Mouse (Mus musculus) hindbrain, embryonic 14.5 days (tissue): ENCODE measurements at regions not wholly inside any gene's neighbourhood (a gene's known extent, or its start where the extent isn't known, plus 50 kb on each side); places are given as distances from the start of the nearest gene placed in this dataset.

ENCODE experiments used
- ATAC-seq: fragments of 200-750 bp; cut with Nextera tagmentation; 2 replicates; pipeline ENCODE4 v1.8.0; 2017; ENCODE audit warnings: moderate number of reproducible peaks, mild to moderate bottlenecking, moderate TSS enrichment, moderate library complexity; ENCODE audit not compliant: low FRiP score
- DNase-seq: peaks from one replicate; pipeline ENCODE4 v3.0.0-alpha.2; 2015; ENCODE audit warnings: low spot score
- H3K27ac ChIP-seq: fragments of 300-500 bp; sonication (generic); 2 replicates; pipeline ENCODE4 v1.5.1; 2014; ENCODE audit warnings: mild to moderate bottlenecking, moderate library complexity
- H3K27me3 ChIP-seq: fragments of 300-500 bp; sonication (generic); 2 replicates; pipeline ENCODE4 v1.6.1; 2014; ENCODE audit warnings: mild to moderate bottlenecking, low read length, mixed read lengths; ENCODE audit not compliant: control insufficient read depth, insufficient read depth
- H3K36me3 ChIP-seq: fragments of 300-500 bp; sonication (generic); replicated peaks from 2 replicates; pipeline ENCODE4 v1.6.1; 2014; ENCODE audit not compliant: control insufficient read depth, insufficient read depth
- H3K4me1 ChIP-seq: fragments of 300-500 bp; sonication (generic); replicated peaks from 2 replicates; pipeline ENCODE4 v1.6.1; 2014; ENCODE audit warnings: antibody characterized with exemption, low read length, mixed read lengths; ENCODE audit not compliant: control insufficient read depth, insufficient read depth
- H3K4me2 ChIP-seq: fragments of 300-500 bp; sonication (generic); replicated peaks from 2 replicates; pipeline ENCODE4 v1.6.1; 2014; ENCODE audit warnings: mild to moderate bottlenecking, moderate library complexity
- H3K4me3 ChIP-seq: fragments of 300-500 bp; sonication (generic); replicated peaks from 2 replicates; pipeline ENCODE4 v1.5.1; 2014; ENCODE audit warnings: mild to moderate bottlenecking, low read length
- H3K9ac ChIP-seq: fragments of 300-500 bp; sonication (generic); 2 replicates; pipeline ENCODE4 v1.6.1; 2014
- H3K9me3 ChIP-seq: fragments of 300-500 bp; sonication (generic); 2 replicates; pipeline ENCODE4 v1.6.1; 2016; ENCODE audit warnings: low read length; ENCODE audit not compliant: control insufficient read depth
- WGBS: fragments of 180-500 bp; shearing (Covaris S2); extraction: QIAGEN DNeasy Blood & Tissue Kit; methylation state at CpG from one replicate; pipeline ENCODE4 v1.1.7; 2014; 5-methylcytosine and 5-hydroxymethylcytosine counted together

- Histone ChIP-seq H3K9me3 (no peaks in the 10 kb centered on the region), H3K27me3 (no peaks in the 10 kb centered on the region), H3K4me3 (no peak overlapping the region), H3K4me2 (no peak overlapping the region), H3K4me1 (no peaks in the 10 kb centered on the region), H3K36me3 (no peaks in the 10 kb centered on the region), H3K27ac (no peak overlapping the region), H3K9ac (no peak overlapping the region)
- ATAC-seq (no peak), DNase-seq (no peak)
- WGBS = 94% methylated on average over 10 of the region's 10 CpGs
Observed at GRCm38 (mm10) chr10:95731001-95731400, 57.8 kb upstream of the Anapc15-ps start.

- H3K27ac ChIP-seq = no peak overlapping the region
- DNase-seq (peak; percentile 61), ATAC-seq (peak; percentile 81; the same call in 1 of the 2 replicates)
- H3K4me2 ChIP-seq = no peak overlapping the region
- no peaks in the 10 kb centered on the region for H3K27me3 ChIP-seq
- 29% methylated on average over 9 of the region's 9 CpGs for WGBS
- H3K36me3 ChIP-seq = no peaks in the 10 kb centered on the region
- H3K9ac ChIP-seq = no peak overlapping the region
- no peak overlapping the region for H3K4me3 ChIP-seq
- H3K4me1 ChIP-seq = no peaks in the 10 kb centered on the region
- H3K9me3 ChIP-seq = no peaks in the 10 kb centered on the region
Observed at GRCm38 (mm10) chr10:95729890-95730289, 56.6 kb upstream of the Anapc15-ps start.

- Histone ChIP-seq H3K9ac (no peak overlapping the region), H3K27me3 (no peaks in the 10 kb centered on the region), H3K4me1 (no peaks in the 10 kb centered on the region), H3K4me2 (no peak overlapping the region), H3K36me3 (no peaks in the 10 kb centered on the region), H3K4me3 (no peak overlapping the region), H3K9me3 (no peaks in the 10 kb centered on the region), H3K27ac (no peak overlapping the region)
- 55% methylated on average over 5 of the region's 5 CpGs for WGBS
- peak; percentile 43 for DNase-seq
- ATAC-seq = peak; percentile 48; the same call in 1 of the 2 replicates
Observed at GRCm38 (mm10) chr10:95725910-95726309, 52.7 kb upstream of the Anapc15-ps start.

- Histone ChIP-seq H3K4me3 (no peak overlapping the region), H3K27ac (no peak overlapping the region), H3K9ac (no peak overlapping the region), H3K9me3 (no peaks in the 10 kb centered on the region), H3K36me3 (no peaks in the 10 kb centered on the region), H3K4me2 (no peak overlapping the region), H3K4me1 (no peaks in the 10 kb centered on the region), H3K27me3 (no peaks in the 10 kb centered on the region)
- DNase-seq (no peak), ATAC-seq (no peak)
- WGBS = 78% methylated on average over 5 of the region's 5 CpGs
Observed at GRCm38 (mm10) chr10:95725349-95725748, 52.1 kb upstream of the Anapc15-ps start.
